Mouse (Mus musculus): ENCODE measurements around the gene 4930524B15Rik.

GRCm38 (mm10) chr11:31948462-31949330 is 16.7 kb upstream of the 4930524B15Rik start:
- TF ChIP-seq TAL1 (conservative IDR thresholded peaks at IDR 0.05; ENCODE audit: low read depth, low read length) (no peak), GATA2 (IDR thresholded peaks at IDR 0.05; ENCODE audit: borderline replicate concordance, low read depth, low read length) (no peak), GATA1 (IDR thresholded peaks at IDR 0.05; ENCODE audit: borderline replicate concordance, low read length) (no peak), CTCF (IDR thresholded peaks at IDR 0.05; ENCODE audit: low read depth, low read length) (no peak)

Measured in G1E (cell line).